Mouse (Mus musculus): ENCODE data around the gene Map4k4. TPM values are rescaled to one million over a fixed set of nuclear protein-coding genes. Genes with fewer than 3 reads are reported as not detected.
A peak's percentile ranks its signal among the peaks of the same experiment; 100 is the strongest.

Map4k4 gene
- polyA plus RNA-seq, 1 experiment from 2014 or later: 173 TPM

GRCm38 (mm10) chr1:39917855-39918516 lies 17.3 kb downstream of the Map4k4 start:
- in situ Hi-C loops (cut with MboI; ENCODE audit: low pct_unique_long_range_greater_than_20kb): no loop called here
- CTCF ChIA-PET: interaction anchor here (1.4 kb wide), 2 partner anchors 16 to 18 kb away, joined by 3 to 4 read pairs; no protein-coding TSS in a partner anchor
- TF ChIP-seq CTCF (IDR thresholded peaks at IDR 0.05): no peak

GRCm38 (mm10) chr1:39918517-39919115 lies 17.9 kb downstream of the Map4k4 start:
- ChIA-PET POLR2A (no interaction called here), CTCF (interaction anchor here (1.4 kb wide), 2 partner anchors 17 to 18 kb away, joined by 3 to 4 read pairs; no protein-coding TSS in a partner anchor)
- TF ChIP-seq CTCF (IDR thresholded peaks at IDR 0.05): no peak
- in situ Hi-C loops (cut with MboI; ENCODE audit: low pct_unique_long_range_greater_than_20kb): no loop called here
- no peaks in the 10 kb centered on the region for H3K27me3 ChIP-seq
- ATAC-seq: no peak
- DNase-seq (ENCODE audit: low read depth, low spot score): no peak

More at GRCm38 (mm10) chr1:39917855-39918516, 17.3 kb downstream of the Map4k4 start:
- no peaks in the 10 kb centered on the region for H3K27me3 ChIP-seq
- POLR2A ChIA-PET: no interaction called here
- DNase-seq (ENCODE audit: low read depth, low spot score) (no peak), ATAC-seq (no peak)

GRCm38 (mm10) chr1:39920616-39921015 lies 19.9 kb downstream of the Map4k4 start:
- in situ Hi-C loops (cut with MboI; ENCODE audit: low pct_unique_long_range_greater_than_20kb): no loop called here
- no peak for ATAC-seq
- TF ChIP-seq CTCF (IDR thresholded peaks at IDR 0.05): no peak
- no peaks in the 10 kb centered on the region for H3K27me3 ChIP-seq
- ChIA-PET POLR2A (no interaction called here), CTCF (no interaction called here)
- DNase-seq (ENCODE audit: low read depth, low spot score): no peak

GRCm38 (mm10) chr1:39921996-39922395 lies 21.3 kb downstream of the Map4k4 start:
- POLR2A ChIA-PET: interaction anchor here (0.6 kb wide), 1 partner anchor 74 kb away, joined by 3 read pairs; no protein-coding TSS in a partner anchor

GRCm38 (mm10) chr1:39922714-39923113 lies 22.0 kb downstream of the Map4k4 start:
- ChIA-PET POLR2A (interaction anchor here (1.2 kb wide), 1 partner anchor 17 kb away, joined by 3 read pairs; no protein-coding TSS in a partner anchor), CTCF (interaction anchor here (3.5 kb wide), 1 partner anchor 11 kb away, joined by 27 read pairs; no protein-coding TSS in a partner anchor)
- no peak for ATAC-seq
- H3K27me3 ChIP-seq: no peaks in the 10 kb centered on the region
- TF ChIP-seq CTCF (IDR thresholded peaks at IDR 0.05): no peak
- in situ Hi-C loops (cut with MboI; ENCODE audit: low pct_unique_long_range_greater_than_20kb): no loop called here
- no peak for DNase-seq (ENCODE audit: low read depth, low spot score)

More at GRCm38 (mm10) chr1:39921996-39922395, 21.3 kb downstream of the Map4k4 start:
- no peak for TF ChIP-seq CTCF (IDR thresholded peaks at IDR 0.05)
- CTCF ChIA-PET: interaction anchor here (3.5 kb wide), 1 partner anchor 10 kb away, joined by 27 read pairs; no protein-coding TSS in a partner anchor
- in situ Hi-C loops (cut with MboI; ENCODE audit: low pct_unique_long_range_greater_than_20kb): no loop called here
- ATAC-seq (no peak), DNase-seq (ENCODE audit: low read depth, low spot score) (no peak)
- H3K27me3 ChIP-seq: no peaks in the 10 kb centered on the region

- in situ Hi-C loops (cut with MboI; ENCODE audit: low pct_unique_long_range_greater_than_20kb): no loop called here
- ChIA-PET CTCF (interaction anchor here (0.9 to 3.5 kb wide), 3 partner anchors 12 to 18 kb away, joined by 3 to 27 read pairs (median 5); no protein-coding TSS in a partner anchor), POLR2A (interaction anchor here (1.2 kb wide), 1 partner anchor 18 kb away, joined by 3 read pairs; no protein-coding TSS in a partner anchor)
- H3K27me3 ChIP-seq: no peaks in the 10 kb centered on the region
- ATAC-seq: no peak
- no peak for TF ChIP-seq CTCF (IDR thresholded peaks at IDR 0.05)
- DNase-seq (ENCODE audit: low read depth, low spot score): no peak
These were observed 23.0 kb downstream of the Map4k4 start for GRCm38 (mm10) chr1:39923395-39924337.

- no peak for ATAC-seq
- TF ChIP-seq CTCF (IDR thresholded peaks at IDR 0.05): no peak
- ChIA-PET POLR2A (no interaction called here), CTCF (no interaction called here)
- DNase-seq (ENCODE audit: low read depth, low spot score): no peak
- in situ Hi-C loops (cut with MboI; ENCODE audit: low pct_unique_long_range_greater_than_20kb): no loop called here
- no peaks in the 10 kb centered on the region for H3K27me3 ChIP-seq
These were observed 30.3 kb downstream of the Map4k4 start for GRCm38 (mm10) chr1:39931055-39931454.

GRCm38 (mm10) chr1:39932216-39932739 lies 31.6 kb downstream of the Map4k4 start:
- peak; percentile 62 for DNase-seq (ENCODE audit: low read depth, low spot score)
- CTCF ChIA-PET: interaction anchor here (0.9 kb wide), 2 partner anchors 10 to 13 kb away, joined by 3 read pairs; no protein-coding TSS in a partner anchor
- ATAC-seq: peak; percentile 74
- no peak for TF ChIP-seq CTCF (IDR thresholded peaks at IDR 0.05)
- POLR2A ChIA-PET: interaction anchor here (1.1 kb wide), 1 partner anchor 8 kb away, joined by 3 read pairs; no protein-coding TSS in a partner anchor
- no peaks in the 10 kb centered on the region for H3K27me3 ChIP-seq
- in situ Hi-C loops (cut with MboI; ENCODE audit: low pct_unique_long_range_greater_than_20kb): no loop called here

- DNase-seq (ENCODE audit: low read depth, low spot score) (no peak), ATAC-seq (no peak)
- ChIA-PET POLR2A (interaction anchor here (0.6 kb wide), 1 partner anchor 166 kb away, joined by 3 read pairs; no protein-coding TSS in a partner anchor), CTCF (interaction anchor here (0.9 kb wide), 1 partner anchor 12 kb away, joined by 3 read pairs; no protein-coding TSS in a partner anchor)
- in situ Hi-C loops (cut with MboI; ENCODE audit: low pct_unique_long_range_greater_than_20kb): no loop called here
- no peak for TF ChIP-seq CTCF (IDR thresholded peaks at IDR 0.05)
- no peaks in the 10 kb centered on the region for H3K27me3 ChIP-seq
These were observed 32.2 kb downstream of the Map4k4 start for GRCm38 (mm10) chr1:39932922-39933321.

Measured in Patski (cell line).